Mouse (Mus musculus): ENCODE measurements around the gene Vmn2r39. TPM values are rescaled to one million over a fixed set of nuclear protein-coding genes. Genes with fewer than 3 reads are reported as not detected.
"Not testable (repeated sequence)": the region's sequence is repeated elsewhere in the genome, so short reads cannot be mapped to it uniquely, and the experiment has no call there.

The Vmn2r39 gene
- polyA plus RNA-seq (2015; fragmentation: Nextera tagmentation; extraction: Ambion mirVana): not detected in 2 replicates

DNA sequence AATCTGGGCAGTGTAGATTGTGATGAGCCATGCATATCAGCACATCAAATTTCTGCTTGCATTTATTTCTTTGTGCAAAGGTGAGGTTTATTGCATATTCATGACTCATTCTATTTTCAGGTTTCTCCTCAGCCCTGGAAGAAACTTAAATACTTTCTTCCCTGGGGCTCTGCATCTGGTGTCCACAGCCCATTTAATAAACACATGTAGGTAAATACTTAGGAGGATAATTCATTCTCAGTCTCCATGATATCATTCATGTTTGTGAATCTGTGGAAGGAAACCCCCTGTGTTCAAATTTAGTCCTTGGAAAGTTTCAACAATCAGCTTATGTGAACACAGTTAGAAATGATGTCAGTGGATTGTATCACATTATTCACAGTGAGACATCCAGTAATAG lies at the start of gene Vmn2r39:
Gene Vmn2r39 (minus strand): TSS at position 101 of the 400 bp plus-strand sequence.
- H3K9ac ChIP-seq; H3K27ac ChIP-seq; H3K4me3 ChIP-seq; H3K4me2 ChIP-seq; ATAC-seq (ENCODE audit: insufficient number of reproducible peaks, low FRiP score, low TSS enrichment, low read depth); H3K36me3 ChIP-seq; H3K9me3 ChIP-seq; H3K27me3 ChIP-seq; H3K4me1 ChIP-seq: not testable (repeated sequence)

DNA sequence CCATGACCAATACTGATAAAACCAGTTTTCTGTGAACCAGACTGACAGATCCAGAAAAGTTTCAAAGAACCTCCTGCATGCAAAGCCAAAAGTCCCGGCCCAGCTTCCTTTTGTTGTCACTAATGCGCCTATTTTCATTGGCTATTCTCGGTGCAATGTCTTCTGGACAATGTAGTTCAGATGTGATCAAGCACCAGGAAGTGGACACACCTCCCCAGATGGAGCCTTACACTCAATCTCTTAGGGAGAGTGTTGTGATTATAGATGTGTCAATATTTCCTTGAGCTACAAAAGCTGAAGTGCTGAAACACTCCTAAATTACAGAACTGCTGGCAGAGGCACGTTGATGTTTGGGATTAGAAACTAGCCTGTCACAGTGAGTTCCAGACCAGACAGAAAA lies 34.8 kb upstream of the Vmn2r39 start:
- WGBS: 78% methylated on average over 4 of the region's 4 CpGs
- not testable (repeated sequence) for H3K9me3 ChIP-seq; H3K4me1 ChIP-seq; ATAC-seq (ENCODE audit: insufficient number of reproducible peaks, low FRiP score, low TSS enrichment, low read depth); H3K27ac ChIP-seq; H3K9ac ChIP-seq; H3K4me2 ChIP-seq; H3K4me3 ChIP-seq; H3K27me3 ChIP-seq; H3K36me3 ChIP-seq

Other genes starting within 250 kb of the Vmn2r39 start
- not detected in 2 replicates for gene Vmn2r40, start 99.4 kb downstream of the Vmn2r39 start, polyA plus RNA-seq (2015; fragmentation: Nextera tagmentation; extraction: Ambion mirVana)
- gene Vmn2r38, start 67.1 kb upstream of the Vmn2r39 start, polyA plus RNA-seq (2015; fragmentation: Nextera tagmentation; extraction: Ambion mirVana): not detected in 2 replicates
- gene Vmn2r37, start 192.9 kb upstream of the Vmn2r39 start, polyA plus RNA-seq (2015; fragmentation: Nextera tagmentation; extraction: Ambion mirVana): not detected in 2 replicates

Data from limb, embryonic 15.5 days (tissue).